Mouse (Mus musculus): ENCODE data around the gene Tspan11. TPM values are rescaled to one million over a fixed set of nuclear protein-coding genes. Genes with fewer than 3 reads are reported as not detected.

The Tspan11 gene
- polyA plus RNA-seq (2017; shearing (Covaris generic)) = not detected

DNA sequence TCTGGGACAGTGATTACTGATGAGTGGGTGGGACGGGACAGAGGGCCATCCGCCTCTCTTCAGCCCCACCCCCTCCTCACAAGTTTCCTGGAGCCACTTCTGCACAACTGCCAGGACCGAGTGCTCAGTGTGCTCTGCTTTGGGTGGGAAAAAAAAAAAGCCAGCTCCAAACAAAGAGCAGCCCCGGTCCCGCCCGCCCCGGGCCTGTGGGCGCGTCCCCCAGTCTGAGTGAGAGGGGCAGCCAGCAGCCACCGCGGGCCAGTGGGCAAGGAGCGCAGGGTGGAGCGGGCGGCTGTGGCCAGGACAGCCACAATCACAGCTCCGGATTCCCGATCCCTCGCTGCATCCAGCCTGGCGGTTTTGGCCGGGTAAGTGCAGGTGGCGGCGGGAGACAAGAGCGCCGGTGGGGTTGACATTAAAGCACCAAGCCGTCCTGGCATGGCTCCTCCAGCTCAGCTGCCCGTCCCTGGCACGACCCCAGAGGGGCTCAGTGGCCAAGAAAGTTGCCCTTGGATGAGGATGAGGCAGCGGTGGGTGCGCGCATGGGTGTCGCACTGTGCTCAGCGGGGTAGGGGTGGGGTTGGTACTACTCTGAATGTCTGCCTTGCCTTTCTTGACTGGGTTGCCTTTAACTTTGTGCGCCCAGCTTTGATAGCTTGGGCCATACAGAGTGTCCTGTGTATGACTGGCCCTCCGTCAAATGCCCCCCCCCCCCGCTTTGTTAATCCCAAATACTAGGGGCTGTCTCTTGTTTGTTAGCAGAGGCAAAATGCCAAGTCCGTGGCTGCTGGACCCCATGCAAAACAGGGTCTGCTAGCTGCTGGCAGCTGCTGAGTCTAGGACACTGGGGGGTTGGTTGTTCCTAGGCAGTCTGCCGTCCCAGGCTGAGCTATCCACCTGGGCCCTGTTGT is at the start of gene Tspan11:
Gene Tspan11, plus strand, starts transcription at position 79 of the 911 bp plus-strand sequence.

Other genes with a start within 250 kb of the Tspan11 start
- not detected for gene Prmt8, start 118.1 kb upstream of the Tspan11 start, polyA plus RNA-seq (2017; shearing (Covaris generic))